Mouse (Mus musculus): ENCODE data around the gene Tra2a. TPM values are rescaled to one million over a fixed set of nuclear protein-coding genes. Genes with fewer than 3 reads are reported as not detected.

Tra2a gene
- polyA plus RNA-seq, 1 experiment from 2014 or later = 71.3 TPM

- no peak for ATAC-seq
- Histone ChIP-seq H3K4me2 (ENCODE audit: low read depth, low read length) (peak overlapping the region; percentile 50), H3K4me1 (ENCODE audit: control insufficient read depth, insufficient read depth, low read length) (peaks cover 7% of the 10 kb centered on the region), H3K27me3 (replicated peaks; ENCODE audit: control insufficient read depth, insufficient read depth, low read length) (no peaks in the 10 kb centered on the region), H3K9ac (ENCODE audit: low read depth, low read length) (peak overlapping the region; percentile 61), H3K4me3 (ENCODE audit: low read length) (peak overlapping the region; percentile 19; the same call in 1 of the 2 replicates), H3K27ac (ENCODE audit: low read length) (peak overlapping the region; percentile 76), H3K36me3 (ENCODE audit: control insufficient read depth, insufficient read depth, low read length) (no peaks in the 10 kb centered on the region), H3K9me3 (ENCODE audit: control insufficient read depth, low read length) (no peaks in the 10 kb centered on the region)
- WGBS = 6% methylated on average over 7 of the region's 7 CpGs
These were observed 41.9 kb downstream of the Tra2a start for GRCm38 (mm10) chr6:49221906-49222305.

- H3K4me2 ChIP-seq (ENCODE audit: low read depth, low read length) = peak overlapping the region; percentile 60
- H3K9ac ChIP-seq (ENCODE audit: low read depth, low read length) = peak overlapping the region; percentile 58
- no peaks in the 10 kb centered on the region for H3K9me3 ChIP-seq (ENCODE audit: control insufficient read depth, low read length)
- H3K4me3 ChIP-seq (ENCODE audit: low read length) = peak overlapping the region; percentile 38
- no peaks in the 10 kb centered on the region for H3K27me3 ChIP-seq (replicated peaks; ENCODE audit: control insufficient read depth, insufficient read depth, low read length)
- peak overlapping the region; percentile 47 for H3K27ac ChIP-seq (ENCODE audit: low read length)
- H3K36me3 ChIP-seq (ENCODE audit: control insufficient read depth, insufficient read depth, low read length) = no peaks in the 10 kb centered on the region
- WGBS = 7% methylated on average over 16 of the region's 16 CpGs
- no peak for ATAC-seq
- peaks cover 5% of the 10 kb centered on the region for H3K4me1 ChIP-seq (ENCODE audit: control insufficient read depth, insufficient read depth, low read length)
These were observed 43.8 kb downstream of the Tra2a start for GRCm38 (mm10) chr6:49219920-49220604.

- no peak for ATAC-seq
- H3K4me2 ChIP-seq (ENCODE audit: low read depth, low read length) = no peak overlapping the region
- no peaks in the 10 kb centered on the region for H3K9me3 ChIP-seq (ENCODE audit: control insufficient read depth, low read length)
- no peak overlapping the region for H3K27ac ChIP-seq (ENCODE audit: low read length)
- H3K9ac ChIP-seq (ENCODE audit: low read depth, low read length) = no peak overlapping the region
- no peaks in the 10 kb centered on the region for H3K36me3 ChIP-seq (ENCODE audit: control insufficient read depth, insufficient read depth, low read length)
- H3K4me3 ChIP-seq (ENCODE audit: low read length) = no peak overlapping the region
- WGBS = 23% methylated on average over 4 of the region's 4 CpGs
- H3K27me3 ChIP-seq (replicated peaks; ENCODE audit: control insufficient read depth, insufficient read depth, low read length) = no peaks in the 10 kb centered on the region
- no peaks in the 10 kb centered on the region for H3K4me1 ChIP-seq (ENCODE audit: control insufficient read depth, insufficient read depth, low read length)
These were observed 44.8 kb downstream of the Tra2a start for GRCm38 (mm10) chr6:49219001-49219560.

GRCm38 (mm10) chr6:49218275-49218802 is 45.5 kb downstream of the Tra2a start:
- WGBS = under 1% methylated on average over 31 of the region's 31 CpGs
- peak overlapping the region; percentile 57 for H3K27ac ChIP-seq (ENCODE audit: low read length)
- H3K9ac ChIP-seq (ENCODE audit: low read depth, low read length) = peak overlapping the region; percentile 70

GRCm38 (mm10) chr6:49217581-49218274 is 46.1 kb downstream of the Tra2a start:
- H3K9me3 ChIP-seq (ENCODE audit: control insufficient read depth, low read length) = no peaks in the 10 kb centered on the region
- peak overlapping the region; percentile 89 for H3K27ac ChIP-seq (ENCODE audit: low read length)
- H3K36me3 ChIP-seq (ENCODE audit: control insufficient read depth, insufficient read depth, low read length) = no peaks in the 10 kb centered on the region
- H3K4me3 ChIP-seq (ENCODE audit: low read length) = peak overlapping the region; percentile 64
- peaks cover 4% of the 10 kb centered on the region for H3K4me1 ChIP-seq (ENCODE audit: control insufficient read depth, insufficient read depth, low read length)
- WGBS = under 1% methylated on average over 56 of the region's 56 CpGs
- H3K4me2 ChIP-seq (ENCODE audit: low read depth, low read length) = peak overlapping the region; percentile 79
- no peaks in the 10 kb centered on the region for H3K27me3 ChIP-seq (replicated peaks; ENCODE audit: control insufficient read depth, insufficient read depth, low read length)
- peak overlapping the region; percentile 74 for H3K9ac ChIP-seq (ENCODE audit: low read depth, low read length)
- peak; percentile 90 for ATAC-seq

More at GRCm38 (mm10) chr6:49218275-49218802, 45.5 kb downstream of the Tra2a start:
- H3K4me1 ChIP-seq (ENCODE audit: control insufficient read depth, insufficient read depth, low read length) = no peaks in the 10 kb centered on the region; the same call in 1 of the 2 replicates
- peak overlapping the region; percentile 64 for H3K4me3 ChIP-seq (ENCODE audit: low read length)
- ATAC-seq = no peak
- no peaks in the 10 kb centered on the region for H3K36me3 ChIP-seq (ENCODE audit: control insufficient read depth, insufficient read depth, low read length)
- H3K27me3 ChIP-seq (replicated peaks; ENCODE audit: control insufficient read depth, insufficient read depth, low read length) = no peaks in the 10 kb centered on the region
- H3K4me2 ChIP-seq (ENCODE audit: low read depth, low read length) = peak overlapping the region; percentile 79
- H3K9me3 ChIP-seq (ENCODE audit: control insufficient read depth, low read length) = no peaks in the 10 kb centered on the region

- Histone ChIP-seq H3K36me3 (ENCODE audit: control insufficient read depth, insufficient read depth, low read length) (no peaks in the 10 kb centered on the region), H3K9ac (ENCODE audit: low read depth, low read length) (peak overlapping the region; percentile 74), H3K27me3 (replicated peaks; ENCODE audit: control insufficient read depth, insufficient read depth, low read length) (no peaks in the 10 kb centered on the region), H3K4me3 (ENCODE audit: low read length) (peak overlapping the region; percentile 64), H3K4me1 (ENCODE audit: control insufficient read depth, insufficient read depth, low read length) (peaks cover 7% of the 10 kb centered on the region), H3K4me2 (ENCODE audit: low read depth, low read length) (peak overlapping the region; percentile 79), H3K27ac (ENCODE audit: low read length) (peak overlapping the region; percentile 89), H3K9me3 (ENCODE audit: control insufficient read depth, low read length) (no peaks in the 10 kb centered on the region)
- ATAC-seq = no peak
- 3% methylated on average over 11 of the region's 11 CpGs for whole genome bisulfite sequencing
These were observed 46.9 kb downstream of the Tra2a start for GRCm38 (mm10) chr6:49216811-49217542.

- H3K4me2 ChIP-seq (ENCODE audit: low read depth, low read length) = peak overlapping the region; percentile 78
- peak overlapping the region; percentile 97 for H3K4me3 ChIP-seq (ENCODE audit: low read length)
- H3K27me3 ChIP-seq (replicated peaks; ENCODE audit: control insufficient read depth, insufficient read depth, low read length) = no peaks in the 10 kb centered on the region
- peaks cover 8% of the 10 kb centered on the region for H3K4me1 ChIP-seq (ENCODE audit: control insufficient read depth, insufficient read depth, low read length)
- WGBS = 2% methylated on average over 14 of the region's 14 CpGs
- peak overlapping the region; percentile 98 for H3K9ac ChIP-seq (ENCODE audit: low read depth, low read length)
- no peaks in the 10 kb centered on the region for H3K9me3 ChIP-seq (ENCODE audit: control insufficient read depth, low read length)
- H3K36me3 ChIP-seq (ENCODE audit: control insufficient read depth, insufficient read depth, low read length) = no peaks in the 10 kb centered on the region
- peak overlapping the region; percentile 100 for H3K27ac ChIP-seq (ENCODE audit: low read length)
- ATAC-seq = peak; percentile 9
These were observed 47.9 kb downstream of the Tra2a start for GRCm38 (mm10) chr6:49215748-49216585.

- WGBS = under 1% methylated on average over 65 of the region's 68 CpGs
These were observed 48.7 kb downstream of the Tra2a start, which contains the start of gene Igf2bp3 for GRCm38 (mm10) chr6:49214928-49215747. Gene Igf2bp3 (minus strand): TSS chr6:49214957.

More at GRCm38 (mm10) chr6:49214928-49215747, 48.7 kb downstream of the Tra2a start, which contains the start of gene Igf2bp3:
- peak within 1 kb of the TSS; percentile 78 for H3K4me2 ChIP-seq (ENCODE audit: low read depth, low read length)
- no peaks in the 10 kb centered on the region for H3K9me3 ChIP-seq (ENCODE audit: control insufficient read depth, low read length)
- ATAC-seq = peak; percentile 82
- peaks cover 17% of the 10 kb centered on the region for H3K4me1 ChIP-seq (ENCODE audit: control insufficient read depth, insufficient read depth, low read length)
- no peaks in the 10 kb centered on the region for H3K27me3 ChIP-seq (replicated peaks; ENCODE audit: control insufficient read depth, insufficient read depth, low read length)
- no peaks in the 10 kb centered on the region for H3K36me3 ChIP-seq (ENCODE audit: control insufficient read depth, insufficient read depth, low read length)
- H3K27ac ChIP-seq (ENCODE audit: low read length) = peak within 1 kb of the TSS; percentile 100
- peak within 1 kb of the TSS; percentile 98 for H3K9ac ChIP-seq (ENCODE audit: low read depth, low read length)
- H3K4me3 ChIP-seq (ENCODE audit: low read length) = peak within 1 kb of the TSS; percentile 97
